Comparison of ENCODE assay signal across 8 mouse cellular contexts in the genomic region with DNA sequence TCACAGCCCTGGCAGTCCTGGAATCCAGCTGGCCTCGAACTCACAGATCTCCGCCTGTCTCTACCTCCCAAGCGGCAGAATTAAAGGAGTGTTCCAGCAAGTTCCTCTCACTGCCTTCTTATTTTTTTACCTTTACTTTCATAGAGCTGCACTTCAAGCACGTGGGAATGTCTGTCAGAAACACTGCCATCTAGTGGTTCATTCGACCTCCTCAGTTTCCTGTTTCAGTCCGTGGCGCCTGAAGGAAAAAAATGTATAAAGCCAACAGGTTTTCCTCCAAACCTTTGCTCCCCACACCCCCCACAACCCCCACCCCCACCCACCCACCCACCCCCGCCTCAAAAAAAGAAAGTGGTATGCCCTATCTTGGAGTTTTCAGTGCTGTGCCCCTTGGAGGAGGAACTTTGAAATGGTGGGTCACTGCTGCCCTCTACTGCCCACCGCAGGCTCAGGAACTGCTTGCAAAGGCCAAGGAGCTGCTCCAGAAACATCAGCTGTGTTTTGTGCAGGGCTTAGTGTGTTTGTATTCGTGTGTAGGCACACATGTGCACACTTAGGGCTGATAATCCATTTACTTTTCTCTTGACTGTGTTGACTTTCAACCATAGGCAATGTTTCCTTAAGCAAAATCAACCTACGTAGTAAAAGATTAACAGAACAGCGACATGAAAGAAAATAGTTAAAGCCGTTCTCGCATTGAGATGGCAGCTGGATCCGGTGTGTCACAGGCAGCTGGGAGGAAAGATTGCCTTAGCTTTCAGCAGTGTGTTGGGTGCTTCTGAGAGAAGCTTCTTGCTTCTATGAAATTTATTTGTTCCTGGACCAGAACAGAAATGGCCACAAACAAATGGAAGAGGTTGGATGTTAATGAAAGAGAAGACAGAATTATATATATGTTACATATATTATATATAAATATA. TPM values are rescaled to one million over a fixed set of nuclear protein-coding genes. Genes with fewer than 3 reads are reported as not detected.
DNase-seq lines count a peak whose midpoint lies in the region; ATAC-seq and TF ChIP-seq lines count a peak whose summit lies in the region.

No protein-coding gene starts in this region.

- DNase-seq in 3T3-L1 (ENCODE audit: low read depth, low spot score): peak; percentile 93
- peak; percentile 75 for DNase-seq in adrenal gland, postnatal 25 days
- DNase-seq in embryonic facial prominence, embryonic 14.5 days (ENCODE audit: low spot score): peak; percentile 89
- DNase-seq in heart, adult 8-10 months (ENCODE audit: low spot score): peak; percentile 73
- peak; percentile 75 to 87 for DNase-seq in kidney, adult 8-10 months
- DNase-seq in spleen, adult 2 months (ENCODE audit: low read depth in 1 of 2, low spot score in 2 of 2): peak; percentile 56 to 75

- TF ChIP-seq CTCF in spleen, adult 2 months (IDR thresholded peaks at IDR 0.05; ENCODE audit: extremely low read depth, insufficient read depth, insufficient read length, insufficient replicate concordance): peak; percentile 73; the same call in 1 of the 2 replicates

- no peaks in the 10 kb centered on the region for H3K4me1 ChIP-seq in embryonic facial prominence, embryonic 14.5 days (ENCODE audit: control insufficient read depth, insufficient read depth, low read length)
- no peaks in the 10 kb centered on the region for H3K4me1 ChIP-seq in limb, embryonic 12.5 days (replicated peaks)
- H3K4me1 ChIP-seq in midbrain, embryonic 15.5 days: no peaks in the 10 kb centered on the region
- H3K4me1 ChIP-seq in spleen, adult 2 months (ENCODE audit: control insufficient read depth, insufficient read depth, insufficient read length): no peaks in the 10 kb centered on the region

- no peak overlapping the region for H3K9ac ChIP-seq in embryonic facial prominence, embryonic 14.5 days (ENCODE audit: low read depth, low read length)
- no peak overlapping the region for H3K9ac ChIP-seq in limb, embryonic 12.5 days (replicated peaks)
- no peak overlapping the region for H3K9ac ChIP-seq in midbrain, embryonic 15.5 days

- no peak overlapping the region for H3K27ac ChIP-seq in embryonic facial prominence, embryonic 14.5 days (replicated peaks; ENCODE audit: low read depth, low read length)
- no peak overlapping the region for H3K27ac ChIP-seq in limb, embryonic 12.5 days
- H3K27ac ChIP-seq in midbrain, embryonic 15.5 days: no peak overlapping the region
- no peak overlapping the region for H3K27ac ChIP-seq in spleen, adult 2 months (ENCODE audit: insufficient read depth, low read length)

- peak overlapping the region; percentile 48 for H3K4me2 ChIP-seq in embryonic facial prominence, embryonic 14.5 days (ENCODE audit: low read depth, low read length)
- peak overlapping the region; percentile 44 for H3K4me2 ChIP-seq in limb, embryonic 12.5 days
- peak overlapping the region; percentile 43 for H3K4me2 ChIP-seq in midbrain, embryonic 15.5 days

- no peaks in the 10 kb centered on the region for H3K9me3 ChIP-seq in embryonic facial prominence, embryonic 14.5 days (ENCODE audit: control insufficient read depth, low read length)
- H3K9me3 ChIP-seq in limb, embryonic 12.5 days: no peaks in the 10 kb centered on the region
- H3K9me3 ChIP-seq in midbrain, embryonic 15.5 days: no peaks in the 10 kb centered on the region

- no peaks in the 10 kb centered on the region for H3K27me3 ChIP-seq in embryonic facial prominence, embryonic 14.5 days (replicated peaks; ENCODE audit: control insufficient read depth, insufficient read depth, low read length)
- H3K27me3 ChIP-seq in limb, embryonic 12.5 days: no peaks in the 10 kb centered on the region
- no peaks in the 10 kb centered on the region for H3K27me3 ChIP-seq in midbrain, embryonic 15.5 days (replicated peaks)
- H3K27me3 ChIP-seq in spleen, adult 2 months (ENCODE audit: control insufficient read depth, insufficient read depth, low read length): no peaks in the 10 kb centered on the region

- H3K36me3 ChIP-seq in embryonic facial prominence, embryonic 14.5 days (ENCODE audit: control insufficient read depth, insufficient read depth, low read length): no peaks in the 10 kb centered on the region
- no peaks in the 10 kb centered on the region for H3K36me3 ChIP-seq in limb, embryonic 12.5 days
- no peaks in the 10 kb centered on the region for H3K36me3 ChIP-seq in midbrain, embryonic 15.5 days (replicated peaks)
- H3K36me3 ChIP-seq in spleen, adult 2 months (ENCODE audit: control insufficient read depth, insufficient read depth, low read length): no peaks in the 10 kb centered on the region

- 0 out of 2 replicates have a peak overlapping the region, but pooled peaks have one; percentile 5 for H3K4me3 ChIP-seq in embryonic facial prominence, embryonic 14.5 days (ENCODE audit: low read depth, low read length)
- 0 out of 2 replicates have a peak overlapping the region, but pooled peaks have one; percentile 9 for H3K4me3 ChIP-seq in limb, embryonic 12.5 days (replicated peaks)
- H3K4me3 ChIP-seq in midbrain, embryonic 15.5 days: no peak overlapping the region
- no peak overlapping the region for H3K4me3 ChIP-seq in spleen, adult 2 months (ENCODE audit: extremely low read depth, insufficient read depth, insufficient read length)

- no peak for TF ChIP-seq POLR2A in spleen, adult 2 months (IDR thresholded peaks at IDR 0.05; ENCODE audit: low read depth, low read length)

- ATAC-seq in embryonic facial prominence, embryonic 14.5 days (ENCODE audit: low read depth): peak; percentile 95
- peak; percentile 95 for ATAC-seq in limb, embryonic 12.5 days (ENCODE audit: insufficient number of reproducible peaks, insufficient read depth, low FRiP score, low TSS enrichment, low read depth)
- peak; percentile 96 for ATAC-seq in midbrain, embryonic 15.5 days (replicated peaks)

- WGBS in embryonic facial prominence, embryonic 14.5 days: 23% methylated on average over 15 of the region's 15 CpGs
- whole genome bisulfite sequencing in limb, embryonic 12.5 days: 27% methylated on average over 15 of the region's 15 CpGs
- 28% methylated on average over 15 of the region's 15 CpGs for WGBS in midbrain, embryonic 15.5 days
- WGBS in spleen, adult 2 months: 24% methylated on average over 15 of the region's 15 CpGs

RNA-seq across cellular contexts. Expression of a gene that starts 35.8 kb away (rescaled TPM):
- 29.8 and 30.5 TPM in 2 replicates for total RNA-seq in adrenal gland, postnatal 25 days (2021)
- 67.3 and 82.5 TPM in 2 replicates for polyA plus RNA-seq in embryonic facial prominence, embryonic 14.5 days (2014; fragmentation: Nextera tagmentation; extraction: Ambion mirVana)
- total RNA-seq in heart, adult 8-10 months (2022): 1 to 10 TPM; 4.4 to 6.1 (median 4.7) TPM
- 133 and 137 TPM in 2 replicates for polyA plus RNA-seq in limb, embryonic 12.5 days (2016; fragmentation: Nextera tagmentation; extraction: Ambion mirVana)
- polyA plus RNA-seq in midbrain, embryonic 15.5 days (2015; fragmentation: Nextera tagmentation; extraction: Ambion mirVana): 63.9 and 71.7 TPM in 2 replicates
- polyA plus RNA-seq in spleen, adult 2 months (2012; rRNA removed): 5.7 and 6.8 TPM in 2 replicates

Comparison
In these comparisons a context has a peak if more than half of its experiments do, and no peak if none do; other contexts are left out.
1. H3K4me3 ChIP-seq: peak in embryonic facial prominence, embryonic 14.5 days (single experiment) and limb, embryonic 12.5 days (single experiment); none in midbrain, embryonic 15.5 days (single experiment) and spleen, adult 2 months (single experiment).
2. Peak in every context shown above with its lines, with median percentiles within 50 percentile points of each other: DNase-seq, ATAC-seq and H3K4me2 ChIP-seq.